Mouse (Mus musculus) forebrain, postnatal 0 days (tissue): ENCODE measurements around the gene Arnt. TPM values are rescaled to one million over a fixed set of nuclear protein-coding genes. Genes with fewer than 3 reads are reported as not detected.

Source experiments
- ATAC-seq: fragments of 200-750 bp; cut with Nextera tagmentation; 2 replicates; pipeline ENCODE4 v1.8.0; 2017; ENCODE audit warnings: mild to moderate bottlenecking, moderate library complexity
- DNase-seq: peaks from one replicate; pipeline ENCODE4 v3.0.0-alpha.2; 2015
- H3K27ac ChIP-seq: fragments of 300-500 bp; sonication (generic); 2 replicates; pipeline ENCODE4 v1.5.1; 2014; ENCODE audit warnings: low read depth, mild to moderate bottlenecking, antibody characterized with exemption, low read length, moderate library complexity, mixed read lengths
- H3K27me3 ChIP-seq: fragments of 300-500 bp; sonication (generic); 2 replicates; pipeline ENCODE4 v1.6.1; 2014; ENCODE audit warnings: mild to moderate bottlenecking, low read length, mixed read lengths; ENCODE audit not compliant: insufficient read depth
- H3K36me3 ChIP-seq: fragments of 300-500 bp; sonication (generic); 2 replicates; pipeline ENCODE4 v1.6.1; 2014; ENCODE audit warnings: mild to moderate bottlenecking, moderate library complexity; ENCODE audit not compliant: insufficient read depth
- H3K4me1 ChIP-seq: fragments of 300-500 bp; sonication (generic); 2 replicates; pipeline ENCODE4 v1.6.1; 2014; ENCODE audit warnings: antibody characterized with exemption; ENCODE audit not compliant: insufficient read depth
- H3K4me2 ChIP-seq: fragments of 300-500 bp; sonication (generic); 2 replicates; pipeline ENCODE4 v1.6.1; 2014; ENCODE audit warnings: low read depth, mild to moderate bottlenecking, moderate library complexity
- H3K4me3 ChIP-seq: fragments of 300-500 bp; sonication (generic); 2 replicates; pipeline ENCODE4 v1.5.1; 2014; ENCODE audit warnings: low read depth, low read length, mixed read lengths
- H3K9ac ChIP-seq: fragments of 300-500 bp; sonication (generic); 2 replicates; pipeline ENCODE4 v1.6.1; 2014; ENCODE audit warnings: mild to moderate bottlenecking
- H3K9me3 ChIP-seq: fragments of 300-500 bp; sonication (generic); 2 replicates; pipeline ENCODE4 v1.6.1; 2016; ENCODE audit warnings: low read length
- CTCF ChIP-seq: sonication (generic); IDR thresholded peaks from 2 replicates; pipeline ENCODE4 v1.5.1; 2016; ENCODE audit warnings: antibody characterized with exemption, control low read depth, low read depth
- WGBS: fragments of 180-500 bp; shearing (Covaris S2); extraction: QIAGEN DNeasy Blood & Tissue Kit; methylation state at CpG from one replicate; pipeline ENCODE4 v1.1.7; 2014; 5-methylcytosine and 5-hydroxymethylcytosine counted together
- polyA plus RNA-seq: library from polyadenylated mRNA; unstranded; fragments of >200 nt; fragmentation: Nextera tagmentation; extraction: Ambion mirVana; gene quantifications from 2 replicates; pipeline ENCODE4 v1.2.1, GENCODE M21; 2015
- total RNA-seq: library from RNA; depleted of rRNA; stranded (reverse); fragments of >200 nt; gene quantifications from 2 replicates; pipeline ENCODE4 v1.2.3, GENCODE M21; 2014

Gene Arnt
- total and polyA plus RNA-seq, 2 experiments from 2014 or later, result 7.8 to 14.7 TPM

GRCm38 (mm10) chr3:95516614-95517041 lies 82.4 kb downstream of the Arnt start:
- Histone ChIP-seq H3K4me2 (no peak overlapping the region), H3K9ac (no peak overlapping the region), H3K4me1 (no peaks in the 10 kb centered on the region), H3K27ac (no peak overlapping the region), H3K9me3 (no peaks in the 10 kb centered on the region), H3K4me3 (no peak overlapping the region), H3K36me3 (no peaks in the 10 kb centered on the region), H3K27me3 (no peaks in the 10 kb centered on the region)
- WGBS, result 95% methylated on average over 3 of the region's 3 CpGs
- no peak for TF ChIP-seq CTCF
- ATAC-seq (no peak), DNase-seq (no peak)

- Histone ChIP-seq H3K27me3 (no peaks in the 10 kb centered on the region), H3K9me3 (no peaks in the 10 kb centered on the region), H3K27ac (no peak overlapping the region), H3K4me3 (no peak overlapping the region), H3K9ac (no peak overlapping the region), H3K4me2 (no peak overlapping the region), H3K36me3 (no peaks in the 10 kb centered on the region), H3K4me1 (no peaks in the 10 kb centered on the region)
- ATAC-seq (peak; percentile 92), DNase-seq (peak; percentile 91)
- peak; percentile 91 for TF ChIP-seq CTCF
- WGBS, result 14% methylated on average over 10 of the region's 10 CpGs
Observed at GRCm38 (mm10) chr3:95517493-95517898, 83.3 kb downstream of the Arnt start.

GRCm38 (mm10) chr3:95518891-95519290 lies 84.7 kb downstream of the Arnt start:
- Histone ChIP-seq H3K9ac (no peak overlapping the region), H3K4me3 (no peak overlapping the region), H3K9me3 (no peaks in the 10 kb centered on the region), H3K4me2 (no peak overlapping the region), H3K27me3 (no peaks in the 10 kb centered on the region), H3K36me3 (no peaks in the 10 kb centered on the region), H3K27ac (no peak overlapping the region), H3K4me1 (no peaks in the 10 kb centered on the region)
- ATAC-seq (no peak), DNase-seq (no peak)
- WGBS, result 80% methylated on average over 7 of the region's 7 CpGs
- TF ChIP-seq CTCF, result no peak

- Histone ChIP-seq H3K4me3 (no peak overlapping the region), H3K4me2 (no peak overlapping the region), H3K36me3 (no peaks in the 10 kb centered on the region), H3K9me3 (no peaks in the 10 kb centered on the region), H3K27ac (no peak overlapping the region), H3K9ac (no peak overlapping the region), H3K4me1 (no peaks in the 10 kb centered on the region), H3K27me3 (no peaks in the 10 kb centered on the region)
- DNase-seq (no peak), ATAC-seq (no peak)
- 91% methylated on average over 2 of the region's 2 CpGs for WGBS
- no peak for TF ChIP-seq CTCF
Observed at GRCm38 (mm10) chr3:95519315-95519714, 85.1 kb downstream of the Arnt start.

GRCm38 (mm10) chr3:95520100-95520499 lies 85.9 kb downstream of the Arnt start:
- Histone ChIP-seq H3K36me3 (no peaks in the 10 kb centered on the region), H3K9ac (no peak overlapping the region), H3K4me1 (no peaks in the 10 kb centered on the region), H3K4me3 (no peak overlapping the region), H3K27ac (no peak overlapping the region), H3K4me2 (no peak overlapping the region), H3K9me3 (no peaks in the 10 kb centered on the region), H3K27me3 (no peaks in the 10 kb centered on the region)
- no peak for DNase-seq
- WGBS, result 89% methylated on average over 3 of the region's 3 CpGs
- no peak for TF ChIP-seq CTCF
- no peak for ATAC-seq

GRCm38 (mm10) chr3:95521168-95521567 lies 87.0 kb downstream of the Arnt start:
- Histone ChIP-seq H3K4me1 (no peaks in the 10 kb centered on the region), H3K9ac (no peak overlapping the region), H3K9me3 (no peaks in the 10 kb centered on the region), H3K36me3 (no peaks in the 10 kb centered on the region), H3K27me3 (no peaks in the 10 kb centered on the region), H3K4me2 (no peak overlapping the region), H3K27ac (no peak overlapping the region), H3K4me3 (no peak overlapping the region)
- 90% methylated on average over 10 of the region's 10 CpGs for WGBS
- ATAC-seq (no peak), DNase-seq (no peak)
- no peak for TF ChIP-seq CTCF

- no peak for ATAC-seq
- H3K4me3 ChIP-seq, result no peak overlapping the region
- no peak overlapping the region for H3K27ac ChIP-seq
- H3K27me3 ChIP-seq, result no peaks in the 10 kb centered on the region
- no peak for TF ChIP-seq CTCF
- H3K9me3 ChIP-seq, result no peaks in the 10 kb centered on the region
- no peak overlapping the region for H3K4me2 ChIP-seq
- WGBS, result 77% methylated on average over 3 of the region's 3 CpGs
- H3K36me3 ChIP-seq, result no peaks in the 10 kb centered on the region
- H3K4me1 ChIP-seq, result no peaks in the 10 kb centered on the region
- no peak for DNase-seq
- H3K9ac ChIP-seq, result no peak overlapping the region
Observed at GRCm38 (mm10) chr3:95523662-95524061, 89.5 kb downstream of the Arnt start.

GRCm38 (mm10) chr3:95524673-95525072 lies 90.5 kb downstream of the Arnt start:
- no peak overlapping the region for H3K27ac ChIP-seq
- H3K27me3 ChIP-seq, result no peaks in the 10 kb centered on the region
- no peak for ATAC-seq
- no peak overlapping the region for H3K9ac ChIP-seq
- H3K36me3 ChIP-seq, result no peaks in the 10 kb centered on the region
- no peak for DNase-seq
- no peak overlapping the region for H3K4me2 ChIP-seq
- H3K9me3 ChIP-seq, result no peaks in the 10 kb centered on the region
- H3K4me3 ChIP-seq, result no peak overlapping the region
- no peak for TF ChIP-seq CTCF
- WGBS, result 69% methylated on average over 2 of the region's 2 CpGs
- no peaks in the 10 kb centered on the region for H3K4me1 ChIP-seq
